Mouse (Mus musculus) lung, adult 2 months (tissue): Measurements from ENCODE around the gene Myo1c. TPM values are rescaled to one million over a fixed set of nuclear protein-coding genes. Genes with fewer than 3 reads are reported as not detected.

Experiments
- DNase-seq: peaks from one replicate; pipeline ENCODE4 v3.0.0; 2022
- H3K4me1 ChIP-seq: fragments of 200-500 bp; 2 replicates; pipeline ENCODE4 v1.6.1; 2011; ENCODE audit warnings: low read length; ENCODE audit not compliant: control insufficient read depth, insufficient read depth
- H3K4me3 ChIP-seq: fragments of 200-500 bp; replicated peaks from 2 replicates; pipeline ENCODE3; 2011; ENCODE audit warnings: low read depth, mild to moderate bottlenecking, control low read depth, low read length; ENCODE audit errors: extremely low read depth
- CTCF ChIP-seq: fragments of 200-500 bp; IDR thresholded peaks from 2 replicates; pipeline ENCODE4 v1.5.1; 2011; ENCODE audit warnings: mild to moderate bottlenecking, low read length, control low read depth; ENCODE audit not compliant: insufficient read depth
- POLR2A ChIP-seq: fragments of 200-500 bp; IDR thresholded peaks from 2 replicates; pipeline ENCODE4 v1.6.1; 2011; ENCODE audit warnings: low read depth, mild to moderate bottlenecking, control low read depth, low read length, borderline replicate concordance; ENCODE audit errors: extremely low read depth
- WGBS: fragments of 180-500 bp; shearing (Covaris S2); methylation state at CpG from one replicate; pipeline ENCODE4 v1.1.7; 2018; 5-methylcytosine and 5-hydroxymethylcytosine counted together
- polyA plus RNA-seq: library from polyadenylated mRNA; depleted of rRNA; stranded (reverse); fragments of >200 nt; gene quantifications from 2 replicates; pipeline ENCODE4 v1.2.3, GENCODE M21; 2012

The Myo1c gene
- polyA plus RNA-seq, 1 experiment, result 256 TPM

GRCm38 (mm10) chr11:75660941-75661800, 10.9 kb downstream of the Myo1c start:
- H3K4me1 ChIP-seq, result peaks cover 7% of the 10 kb centered on the region
- H3K4me3 ChIP-seq, result no peak overlapping the region
- TF ChIP-seq CTCF (no peak), POLR2A (no peak)
- WGBS, result 91% methylated on average over 21 of the region's 21 CpGs
- DNase-seq, result no peak

DNA sequence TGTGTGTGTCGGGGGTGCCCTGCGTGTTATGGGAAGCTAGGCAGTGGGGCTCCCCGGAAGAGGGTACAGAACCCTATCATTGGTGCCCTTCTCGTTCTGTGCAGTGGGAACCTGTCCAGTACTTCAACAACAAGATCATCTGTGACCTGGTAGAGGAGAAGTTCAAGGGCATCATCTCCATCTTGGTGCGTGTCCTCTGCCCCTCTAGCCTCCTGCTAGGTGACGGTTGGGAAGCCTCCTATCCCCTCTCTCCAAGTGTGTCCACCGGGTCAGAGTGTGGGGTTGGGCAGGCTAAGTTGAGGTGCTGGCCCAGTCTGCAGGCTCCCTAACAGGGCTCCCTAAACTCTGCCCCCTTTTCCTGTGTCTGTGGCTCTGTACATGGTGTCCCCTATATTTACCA, 11.8 kb downstream of the Myo1c start:
- DNase-seq, result no peak
- WGBS, result 91% methylated on average over 7 of the region's 7 CpGs
- H3K4me1 ChIP-seq, result peaks cover 3% of the 10 kb centered on the region
- TF ChIP-seq POLR2A, result no peak
- no peak for TF ChIP-seq CTCF
- no peak overlapping the region for H3K4me3 ChIP-seq

DNA sequence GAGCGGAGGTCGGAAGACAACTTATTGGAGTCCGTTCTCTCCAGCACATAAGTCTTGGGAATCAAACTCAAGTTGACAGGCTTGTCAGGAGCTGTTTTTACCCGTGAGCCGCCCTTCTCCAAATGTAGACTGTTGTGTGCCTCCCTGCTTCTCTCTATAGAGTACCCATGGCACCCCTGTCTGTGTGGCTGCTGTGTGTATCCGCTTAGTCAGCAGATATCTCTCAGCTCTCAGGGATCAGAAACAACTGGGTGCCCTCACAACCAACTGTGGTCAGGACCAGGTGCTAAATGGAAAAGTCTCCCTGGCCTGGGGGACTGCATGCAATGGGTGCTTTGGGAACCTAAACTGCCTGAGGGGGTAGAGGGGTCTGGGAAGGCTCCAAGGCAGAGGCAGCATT, 16.0 kb downstream of the Myo1c start:
- no peak for TF ChIP-seq CTCF
- no peak for TF ChIP-seq POLR2A
- Histone ChIP-seq H3K4me3 (no peak overlapping the region), H3K4me1 (no peaks in the 10 kb centered on the region)
- WGBS, result 95% methylated on average over 6 of the region's 6 CpGs
- no peak for DNase-seq

GRCm38 (mm10) chr11:75668621-75669020, 18.3 kb downstream of the Myo1c start:
- TF ChIP-seq POLR2A (no peak), CTCF (no peak)
- Histone ChIP-seq H3K4me3 (no peak overlapping the region), H3K4me1 (no peaks in the 10 kb centered on the region)
- DNase-seq, result no peak
- 84% methylated on average over 3 of the region's 3 CpGs for WGBS

DNA sequence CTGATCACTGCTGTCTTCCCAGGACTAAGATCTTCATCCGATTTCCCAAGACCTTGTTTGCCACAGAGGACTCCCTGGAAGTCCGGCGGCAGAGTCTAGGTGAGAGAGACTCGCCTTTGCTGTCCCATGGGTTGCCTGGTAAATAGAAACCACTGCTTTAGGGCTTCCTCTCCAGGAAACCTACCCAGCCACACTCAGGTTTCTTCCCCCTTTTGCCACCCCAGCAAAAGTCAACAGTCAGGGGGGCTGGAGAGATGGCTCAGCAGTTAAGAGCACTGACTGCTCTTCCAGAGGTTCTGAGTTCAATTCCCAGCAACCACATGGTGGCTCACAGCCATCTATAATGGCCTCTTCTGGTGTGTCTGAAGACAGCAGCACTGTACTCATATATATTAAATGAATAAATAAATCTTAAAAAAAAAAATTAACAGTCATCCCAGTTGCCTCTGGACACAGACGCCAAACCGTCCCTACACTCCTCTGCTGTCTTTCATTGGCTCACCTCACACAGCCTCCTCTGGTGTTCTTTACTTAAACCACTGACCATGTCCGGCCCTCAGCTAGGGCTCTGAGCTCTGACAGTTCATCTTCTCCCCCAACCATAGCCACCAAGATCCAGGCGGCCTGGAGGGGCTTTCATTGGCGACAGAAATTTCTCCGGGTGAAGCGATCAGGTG, 19.0 kb downstream of the Myo1c start:
- Histone ChIP-seq H3K4me3 (no peak overlapping the region), H3K4me1 (no peaks in the 10 kb centered on the region)
- TF ChIP-seq POLR2A, result no peak
- TF ChIP-seq CTCF, result no peak
- no peak for DNase-seq
- WGBS, result 83% methylated on average over 11 of the region's 11 CpGs

- DNase-seq, result no peak
- WGBS, result 85% methylated on average over 12 of the region's 12 CpGs
- TF ChIP-seq CTCF (no peak), POLR2A (no peak)
- H3K4me3 ChIP-seq, result no peak overlapping the region
- no peaks in the 10 kb centered on the region for H3K4me1 ChIP-seq
Measured at GRCm38 (mm10) chr11:75669853-75670200, 19.5 kb downstream of the Myo1c start.

- DNase-seq, result no peak
- 86% methylated on average over 22 of the region's 22 CpGs for WGBS
- no peak overlapping the region for H3K4me3 ChIP-seq
- H3K4me1 ChIP-seq, result no peaks in the 10 kb centered on the region
- no peak for TF ChIP-seq CTCF
- no peak for TF ChIP-seq POLR2A
Measured at GRCm38 (mm10) chr11:75671426-75672180, 21.3 kb downstream of the Myo1c start.

DNA sequence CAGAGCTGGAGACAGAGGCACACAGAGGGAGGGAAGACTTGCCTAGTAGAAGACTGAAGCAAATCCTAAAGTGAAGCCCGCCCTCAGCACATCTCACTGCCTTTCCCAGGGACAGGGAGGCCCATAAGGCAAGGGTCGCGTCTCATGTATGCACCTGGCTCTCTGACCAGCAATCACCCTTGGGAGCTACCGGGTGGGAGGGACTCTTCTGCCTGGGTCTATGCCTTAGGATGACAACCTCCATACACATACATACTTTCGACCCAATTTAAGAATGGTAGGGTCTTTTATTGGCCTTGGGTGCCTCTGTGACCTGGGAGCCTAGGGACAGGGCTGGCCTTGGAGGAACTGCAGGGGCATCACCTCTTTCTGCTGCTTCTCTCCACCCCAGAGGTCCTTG, 23.1 kb downstream of the Myo1c start:
- 91% methylated on average over 5 of the region's 5 CpGs for WGBS
- no peaks in the 10 kb centered on the region for H3K4me1 ChIP-seq
- TF ChIP-seq CTCF, result no peak
- TF ChIP-seq POLR2A, result no peak
- H3K4me3 ChIP-seq, result no peak overlapping the region
- DNase-seq, result no peak

DNA sequence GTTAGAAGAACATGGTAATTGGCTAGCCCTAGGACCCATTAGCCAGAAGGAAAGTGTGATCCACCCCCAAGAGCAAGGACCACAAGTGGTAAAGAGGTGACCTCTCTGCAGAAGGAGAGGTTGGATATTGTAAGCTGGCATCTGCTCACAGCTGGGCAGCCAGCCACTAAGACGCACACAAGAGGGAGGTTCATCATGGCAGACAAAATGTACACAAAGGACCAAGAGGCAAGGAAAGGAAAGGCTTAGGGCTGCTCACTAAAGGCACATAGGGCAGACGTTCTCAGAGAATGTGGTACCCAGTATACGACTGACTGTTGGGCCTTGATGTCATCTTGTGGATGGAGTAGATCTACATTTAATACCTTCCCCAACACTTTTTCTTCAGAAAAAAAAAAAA, 24.6 kb downstream of the Myo1c start:
- no peak for DNase-seq
- TF ChIP-seq POLR2A (no peak), CTCF (no peak)
- WGBS, result 59% methylated on average over 3 of the region's 3 CpGs
- no peak overlapping the region for H3K4me3 ChIP-seq
- no peaks in the 10 kb centered on the region; the same call in 1 of the 2 replicates for H3K4me1 ChIP-seq
